Mouse (Mus musculus) macrophage (primary cell): ENCODE data around the gene Tcl1b2. TPM values are rescaled to one million over a fixed set of nuclear protein-coding genes. Genes with fewer than 3 reads are reported as not detected.
"Not testable (repeated sequence)": the region's sequence is repeated elsewhere in the genome, so short reads cannot be mapped to it uniquely, and the experiment has no call there.

Experiments
- H3K27ac ChIP-seq: fragments of 350-480 bp; formaldehyde crosslinking; 2 replicates; pipeline ENCODE4 v1.9.0; 2021
- H3K36me3 ChIP-seq: fragments of 350-480 bp; formaldehyde crosslinking; 2 replicates; pipeline ENCODE4 v1.9.0; 2021; ENCODE audit errors: inconsistent target
- H3K4me3 ChIP-seq: fragments of 350-480 bp; formaldehyde crosslinking; 2 replicates; pipeline ENCODE4 v1.9.0; 2021; ENCODE audit errors: inconsistent target
- H3K79me2 ChIP-seq: fragments of 350-480 bp; formaldehyde crosslinking; 2 replicates; pipeline ENCODE4 v1.9.0; 2021; ENCODE audit errors: inconsistent target
- WGBS: methylation state at CpG from one replicate; pipeline ENCODE4 v1.1.7; 2026; ENCODE audit warnings: inconsistent platforms; ENCODE audit not compliant: missing documents; 5-methylcytosine and 5-hydroxymethylcytosine counted together
- polyA plus RNA-seq: library from polyadenylated mRNA; stranded (reverse); fragments of 250-400 nt; gene quantifications from 3 replicates; pipeline ENCODE4 v1.2.4, GENCODE M21; 2018; ENCODE audit warnings: inconsistent platforms
- total RNA-seq, 78 experiments: library from RNA; depleted of rRNA; stranded (reverse); fragments of 250-400 nt; gene quantifications; 1 replicate in 9 of 78; 2 replicates in 24 of 78; 3 replicates in 43 of 78; 4 replicates in 2 of 78; pipeline ENCODE4 v1.2.4; 2018; ENCODE audit warnings: inconsistent platforms in 56 of 78

Tcl1b2 gene
- total RNA-seq (2018; cell fraction: chromatin; rRNA removed): not detected
- total RNA-seq (2018; cell fraction: cytosol; rRNA removed): not detected
- total RNA-seq (2018; cell fraction: nucleus; rRNA removed): not detected
- polyA plus RNA-seq: not detected in 3 replicates

DNA sequence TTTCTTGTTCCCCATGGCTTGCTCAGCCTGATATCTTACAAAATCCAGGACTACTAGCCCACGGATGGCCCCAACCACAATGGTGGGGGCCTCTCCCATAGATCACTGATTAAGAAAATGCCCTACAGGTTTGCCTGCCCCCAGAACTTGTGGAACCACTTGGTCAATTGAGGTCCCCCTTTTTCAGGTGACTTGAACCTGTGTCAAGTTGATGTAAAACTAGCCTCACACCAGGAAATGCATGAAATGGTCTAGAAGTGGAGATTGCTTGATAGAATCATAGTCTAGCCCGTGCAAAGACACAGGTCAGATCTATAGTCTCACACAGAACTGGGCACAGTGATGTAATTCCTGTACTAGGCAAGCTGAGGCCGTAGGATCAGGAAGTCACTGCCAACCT lies at the start of gene Tcl1b2:
Gene Tcl1b2 (plus strand): TSS at position 301 of the 400 bp plus-strand sequence.
- WGBS: 65% methylated on average over 3 of the region's 3 CpGs
- Histone ChIP-seq H3K36me3 (no peaks in the 10 kb centered on the region), H3K4me3 (no peak within 1 kb of the TSS), H3K79me2 (no peaks in the 10 kb centered on the region), H3K27ac (no peak within 1 kb of the TSS)

- Histone ChIP-seq H3K79me2 (no peaks in the 10 kb centered on the region), H3K36me3 (no peaks in the 10 kb centered on the region), H3K27ac (no peak overlapping the region), H3K4me3 (no peak overlapping the region)
- 92% methylated on average over 9 of the region's 9 CpGs for WGBS
These were observed 46.3 kb upstream of the Tcl1b2 start for GRCm38 (mm10) chr12:105099466-105100044.

- 74% methylated on average over 8 of the region's 8 CpGs for WGBS
- Histone ChIP-seq H3K79me2 (no peaks in the 10 kb centered on the region), H3K36me3 (no peaks in the 10 kb centered on the region)
These were observed 42.9 kb upstream of the Tcl1b2 start for GRCm38 (mm10) chr12:105102901-105103300.

DNA sequence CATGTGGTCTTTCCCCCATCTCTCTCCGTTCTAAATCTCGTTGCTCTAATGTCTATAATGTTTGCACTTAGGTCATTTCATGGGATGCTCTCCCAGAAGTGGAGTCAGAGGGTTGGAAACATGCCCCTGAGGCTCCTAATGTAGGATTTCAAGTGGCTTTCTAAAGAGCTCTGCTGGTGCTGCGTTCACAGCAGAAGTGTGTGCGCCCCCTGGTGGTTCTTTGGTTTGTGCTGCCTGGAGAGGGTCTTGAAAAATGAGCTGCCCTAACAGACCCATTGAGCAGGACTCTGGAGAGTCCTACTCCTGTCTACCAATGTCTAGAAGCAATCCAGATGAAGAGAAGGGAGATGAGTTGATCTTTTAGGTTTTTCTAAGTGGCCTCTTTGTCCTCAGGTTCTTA lies 41.8 kb upstream of the Tcl1b2 start:
- H3K27ac ChIP-seq: no peak overlapping the region
- no peak overlapping the region for H3K4me3 ChIP-seq
- H3K36me3 ChIP-seq: no peaks in the 10 kb centered on the region
- no peaks in the 10 kb centered on the region for H3K79me2 ChIP-seq
- WGBS: 6% methylated on average over 4 of the region's 4 CpGs

More at GRCm38 (mm10) chr12:105102901-105103300, 42.9 kb upstream of the Tcl1b2 start:
- Histone ChIP-seq H3K4me3 (no peak overlapping the region), H3K27ac (no peak overlapping the region)

GRCm38 (mm10) chr12:105105326-105105725 lies 40.5 kb upstream of the Tcl1b2 start:
- Histone ChIP-seq H3K4me3 (no peak overlapping the region), H3K36me3 (no peaks in the 10 kb centered on the region), H3K79me2 (no peaks in the 10 kb centered on the region), H3K27ac (no peak overlapping the region)
- 95% methylated on average over 5 of the region's 5 CpGs for WGBS

DNA sequence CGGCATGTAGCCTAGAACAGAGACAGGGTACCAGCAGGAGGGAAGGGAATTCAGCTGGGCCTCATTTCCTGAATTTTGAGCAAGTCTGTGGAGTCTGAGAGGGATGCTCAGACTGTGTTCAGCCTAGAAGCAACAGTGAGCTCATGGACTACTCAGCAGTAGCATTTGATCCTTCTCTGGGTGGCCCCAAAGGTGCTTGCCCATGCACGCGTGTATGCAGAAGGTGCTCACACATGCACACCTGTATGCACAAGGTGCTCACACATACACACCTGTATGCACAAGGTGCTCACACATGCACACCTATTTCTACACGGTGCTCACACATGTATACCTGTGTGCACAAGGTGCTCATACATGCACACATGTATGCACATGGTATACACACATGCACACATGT lies 37.0 kb upstream of the Tcl1b2 start:
- 89% methylated on average over 4 of the region's 4 CpGs for WGBS
- no peak overlapping the region for H3K27ac ChIP-seq
- no peaks in the 10 kb centered on the region for H3K36me3 ChIP-seq
- no peaks in the 10 kb centered on the region for H3K79me2 ChIP-seq
- no peak overlapping the region for H3K4me3 ChIP-seq

DNA sequence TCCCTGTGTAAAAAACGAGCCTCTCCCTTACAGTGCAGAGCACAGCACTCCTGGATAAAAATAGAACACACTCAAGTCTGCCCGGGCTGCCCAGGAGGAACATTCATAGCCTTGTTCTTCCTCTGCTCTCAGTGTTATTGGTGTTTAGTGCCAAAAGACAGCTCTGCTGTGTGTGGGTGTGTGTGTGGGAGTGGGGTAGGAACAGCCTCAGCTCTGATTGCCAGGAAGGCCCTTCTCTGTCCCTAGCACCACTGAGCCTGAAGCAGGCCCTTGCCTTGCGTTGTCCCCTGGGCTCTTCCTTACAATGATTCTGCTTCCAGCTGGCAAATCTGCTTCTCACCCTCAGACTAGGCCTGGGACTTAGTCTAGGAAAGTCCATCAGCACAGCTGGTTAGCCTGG lies 36.4 kb upstream of the Tcl1b2 start:
- H3K36me3 ChIP-seq: no peaks in the 10 kb centered on the region
- H3K79me2 ChIP-seq: no peaks in the 10 kb centered on the region
- no peak overlapping the region for H3K27ac ChIP-seq
- no peak overlapping the region for H3K4me3 ChIP-seq
- WGBS: 38% methylated on average over 3 of the region's 3 CpGs

DNA sequence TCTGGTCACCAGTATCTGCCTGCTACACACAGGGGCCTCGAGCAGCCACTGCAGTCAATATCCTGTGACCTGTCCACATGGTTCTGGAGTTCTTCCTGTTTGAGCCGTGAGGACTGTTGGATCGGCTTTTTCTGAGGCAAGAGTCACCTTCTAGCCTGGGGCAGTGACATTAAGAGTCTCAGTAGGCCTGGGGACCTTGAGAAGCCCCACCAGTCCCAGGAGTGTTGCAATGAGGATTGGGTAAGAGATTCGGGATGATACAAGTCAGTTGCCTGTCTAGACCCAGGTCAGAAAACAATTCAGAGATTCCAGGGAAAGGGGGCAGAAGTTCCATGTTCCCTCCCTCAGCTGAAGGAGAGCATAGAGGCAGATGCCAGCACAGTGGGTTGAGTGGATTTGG lies 36.0 kb upstream of the Tcl1b2 start:
- Histone ChIP-seq H3K4me3 (no peak overlapping the region), H3K36me3 (no peaks in the 10 kb centered on the region), H3K79me2 (no peaks in the 10 kb centered on the region), H3K27ac (no peak overlapping the region)
- WGBS: 22% methylated on average over 4 of the region's 4 CpGs

- Histone ChIP-seq H3K4me3 (no peak overlapping the region), H3K79me2 (no peaks in the 10 kb centered on the region), H3K27ac (no peak overlapping the region), H3K36me3 (no peaks in the 10 kb centered on the region)
- 31% methylated on average over 13 of the region's 13 CpGs for WGBS
These were observed 33.4 kb upstream of the Tcl1b2 start for GRCm38 (mm10) chr12:105112321-105112988.

GRCm38 (mm10) chr12:105116648-105117047 lies 29.2 kb upstream of the Tcl1b2 start:
- no peaks in the 10 kb centered on the region for H3K79me2 ChIP-seq
- no peak overlapping the region for H3K4me3 ChIP-seq
- H3K36me3 ChIP-seq: no peaks in the 10 kb centered on the region
- H3K27ac ChIP-seq: no peak overlapping the region
- 33% methylated on average over 1 of the region's 1 CpGs for WGBS

DNA sequence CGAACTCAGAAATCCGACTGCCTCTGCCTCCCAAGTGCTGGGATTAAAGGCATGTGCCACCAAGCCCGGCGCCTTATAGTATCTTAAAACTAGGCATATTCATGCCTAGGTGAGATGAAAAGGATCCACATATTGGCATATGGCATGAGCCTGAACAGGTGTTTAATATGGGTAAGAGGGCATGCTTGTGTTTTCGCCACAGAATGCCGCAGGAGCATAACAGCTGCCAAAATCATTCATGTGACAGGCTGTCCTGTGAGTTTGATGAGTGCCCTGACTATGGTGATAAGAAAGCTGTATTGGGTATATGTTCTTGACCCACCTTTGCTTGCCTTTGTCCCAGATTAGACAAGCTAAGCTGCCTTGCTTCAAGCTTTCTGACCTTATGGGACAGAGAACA lies 20.5 kb upstream of the Tcl1b2 start:
- no peaks in the 10 kb centered on the region for H3K79me2 ChIP-seq
- H3K36me3 ChIP-seq: no peaks in the 10 kb centered on the region
- no peak overlapping the region for H3K4me3 ChIP-seq
- WGBS: 91% methylated on average over 3 of the region's 6 CpGs
- H3K27ac ChIP-seq: no peak overlapping the region

DNA sequence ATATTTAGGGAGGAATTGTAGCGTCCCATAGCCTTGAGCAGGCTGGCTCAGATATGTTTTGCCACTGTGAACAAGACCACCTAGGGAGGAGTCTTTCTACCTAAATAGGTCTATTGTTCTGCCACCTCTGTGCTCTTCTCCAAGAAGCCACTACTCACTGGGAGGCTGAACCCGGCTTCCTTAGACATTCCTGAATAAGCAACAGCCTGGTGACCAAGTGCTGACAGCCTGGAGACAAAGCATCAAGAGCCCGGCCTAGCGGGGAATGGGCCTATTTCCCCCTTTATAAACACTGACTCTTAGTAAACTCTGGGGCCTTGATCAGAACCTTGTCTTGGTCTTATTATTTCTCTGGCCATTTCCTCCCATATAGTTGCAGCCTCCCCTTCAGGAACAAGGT lies 19.3 kb upstream of the Tcl1b2 start:
- no peaks in the 10 kb centered on the region for H3K79me2 ChIP-seq
- no peak overlapping the region for H3K4me3 ChIP-seq
- 93% methylated on average over 3 of the region's 4 CpGs for WGBS
- H3K27ac ChIP-seq: no peak overlapping the region
- no peaks in the 10 kb centered on the region for H3K36me3 ChIP-seq

DNA sequence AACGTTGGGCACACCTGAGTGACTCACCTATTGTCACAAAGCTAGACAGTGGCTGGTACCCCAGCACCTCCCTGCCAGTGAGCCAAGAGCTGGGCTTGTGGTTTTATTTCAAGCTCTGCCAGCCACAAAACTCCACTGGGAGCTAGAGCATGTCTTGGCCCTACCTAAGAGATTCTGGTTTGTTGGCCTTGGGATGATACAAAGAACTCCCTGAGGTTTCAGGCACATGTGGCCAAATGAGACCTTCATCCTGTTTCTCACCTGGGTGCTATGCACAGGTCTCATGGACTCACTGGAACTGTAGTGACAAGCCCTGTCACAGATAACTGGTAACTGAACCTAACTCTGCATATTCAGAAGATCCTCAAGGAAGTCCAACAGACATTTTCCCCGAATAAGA lies 18.2 kb upstream of the Tcl1b2 start:
- Histone ChIP-seq H3K36me3 (no peaks in the 10 kb centered on the region), H3K27ac (no peak overlapping the region), H3K4me3 (no peak overlapping the region), H3K79me2 (no peaks in the 10 kb centered on the region)
- 82% methylated on average over 2 of the region's 2 CpGs for WGBS

GRCm38 (mm10) chr12:105129494-105130205 lies 16.2 kb upstream of the Tcl1b2 start:
- H3K27ac ChIP-seq, H3K79me2 ChIP-seq, H3K4me3 ChIP-seq, H3K36me3 ChIP-seq: not testable (repeated sequence)
- 73% methylated on average over 3 of the region's 3 CpGs for WGBS

GRCm38 (mm10) chr12:105134167-105134566 lies 11.6 kb upstream of the Tcl1b2 start:
- H3K27ac ChIP-seq, H3K79me2 ChIP-seq, H3K4me3 ChIP-seq, H3K36me3 ChIP-seq: not testable (repeated sequence)
- WGBS: 20% methylated on average over 2 of the region's 2 CpGs
